Mouse (Mus musculus): ENCODE data around the gene Cebpa.

DNA sequence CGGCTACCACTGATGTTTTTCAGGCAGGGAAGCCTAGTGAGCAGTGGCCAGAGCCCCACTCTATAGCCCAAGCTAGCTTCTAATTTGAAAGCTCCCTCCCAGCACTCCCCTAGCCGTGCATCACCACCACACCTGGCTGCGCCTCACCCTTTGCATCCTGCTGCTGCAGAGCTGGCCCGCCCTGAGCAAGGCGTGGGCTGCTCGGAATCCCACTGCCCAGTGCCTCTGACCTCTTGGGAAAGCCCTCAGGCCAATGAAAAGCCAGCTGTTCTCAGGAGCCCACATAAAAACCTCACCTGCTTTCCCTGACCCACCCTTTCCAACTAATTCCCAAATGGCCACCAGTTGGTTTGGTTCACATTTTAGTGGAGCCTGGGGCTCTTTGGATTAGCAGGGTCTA, 45.0 kb downstream of the Cebpa start:
- TF ChIP-seq POLR2A (IDR thresholded peaks at IDR 0.05; ENCODE audit: borderline replicate concordance, control insufficient read depth, low read depth, low read length) (no peak), CTCF (IDR thresholded peaks at IDR 0.05; ENCODE audit: control insufficient read depth, insufficient read depth, low read length) (no peak)

Measured in bone marrow, adult 2 months (tissue).